Mouse (Mus musculus) cortical plate, adult 2 months (tissue): Measurements from ENCODE around the gene Fam98b.

Experiments
- CTCF ChIP-seq: fragments of 200-500 bp; IDR thresholded peaks from 2 replicates; pipeline ENCODE4 v1.5.1; 2011; ENCODE audit warnings: mild to moderate bottlenecking, control low read depth, low read length; ENCODE audit not compliant: insufficient read depth; ENCODE audit errors: extremely low read depth
- POLR2A ChIP-seq: fragments of 200-500 bp; IDR thresholded peaks from 2 replicates; pipeline ENCODE4 v1.6.1; 2011; ENCODE audit warnings: mild to moderate bottlenecking, low read length, control low read depth; ENCODE audit not compliant: insufficient read depth; ENCODE audit errors: extremely low read depth

DNA sequence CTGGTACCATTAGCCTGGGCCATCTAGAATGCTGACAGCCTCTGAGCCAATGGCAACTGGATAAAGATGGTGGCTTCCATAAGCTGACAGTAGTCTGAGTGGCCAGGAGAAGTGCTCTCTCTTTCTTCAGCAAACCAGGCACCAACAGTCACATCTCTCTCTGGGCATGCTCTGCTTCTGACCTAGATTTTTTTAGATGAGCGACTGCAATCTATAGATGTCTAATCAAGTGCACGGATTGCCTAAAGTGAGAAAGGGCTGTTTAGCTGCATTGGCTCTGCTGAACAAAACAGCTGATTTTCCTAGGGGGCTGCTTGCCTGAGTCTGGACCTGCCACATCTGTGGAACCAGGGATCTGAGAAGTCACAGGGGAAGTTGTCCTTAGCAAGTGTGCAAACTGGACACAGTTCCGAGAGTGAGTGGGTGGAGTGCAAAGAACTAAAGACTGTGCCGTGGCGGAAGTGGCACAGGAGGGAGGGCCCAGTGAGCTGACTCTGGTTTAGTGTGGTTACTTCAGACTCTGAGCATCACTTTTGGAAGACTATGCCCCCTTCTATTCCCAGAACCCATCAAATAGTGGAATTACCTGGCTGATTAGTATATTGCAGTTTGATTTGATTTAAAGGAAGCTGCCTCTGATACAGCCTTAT lies 64.2 kb downstream of the Fam98b start:
- TF ChIP-seq CTCF (no peak), POLR2A (no peak)
